Mouse (Mus musculus) adrenal gland, postnatal 25 days (tissue): ENCODE measurements around the gene Mdfi. TPM values are rescaled to one million over a fixed set of nuclear protein-coding genes. Genes with fewer than 3 reads are reported as not detected.
A peak's percentile ranks its signal among the peaks of the same experiment; 100 is the strongest.
"Not testable (repeated sequence)": the region's sequence is repeated elsewhere in the genome, so short reads cannot be mapped to it uniquely, and the experiment has no call there.

ENCODE experiments used
- DNase-seq: peaks from one replicate; pipeline ENCODE4 v3.0.0; 2021; ENCODE audit warnings: mixed read lengths
- long read RNA-seq: library from polyadenylated mRNA; stranded (forward); transcript quantifications from one replicate; pipeline ENCODE4 v2.0.0, GENCODE M21; 2021
- total RNA-seq: library from RNA; stranded (reverse); gene quantifications from 2 replicates; pipeline ENCODE4 v1.2.3, GENCODE M21; 2021

The Mdfi gene
- total RNA-seq = 2.4 TPM in 1 of 2 replicates, not detected in the other
- long read RNA-seq = 0 reads

GRCm38 (mm10) chr17:47834482-47834767, at the start of gene Mdfi:
Gene Mdfi, minus strand, starts transcription at chr17:47834691.
- no peak for DNase-seq

GRCm38 (mm10) chr17:47883099-47883498, 48.6 kb upstream of the Mdfi start:
- no peak for DNase-seq

GRCm38 (mm10) chr17:47881330-47881729, 46.8 kb upstream of the Mdfi start:
- DNase-seq = no peak

GRCm38 (mm10) chr17:47879207-47879606, 44.7 kb upstream of the Mdfi start:
- no peak for DNase-seq

- no peak for DNase-seq
These were observed 44.0 kb upstream of the Mdfi start for GRCm38 (mm10) chr17:47878378-47879089.

- no peak for DNase-seq
These were observed 43.4 kb upstream of the Mdfi start for GRCm38 (mm10) chr17:47877715-47878377.

- DNase-seq = no peak
These were observed 42.6 kb upstream of the Mdfi start for GRCm38 (mm10) chr17:47876776-47877714.

GRCm38 (mm10) chr17:47873341-47873791, 38.9 kb upstream of the Mdfi start:
- peak; percentile 68 for DNase-seq

- DNase-seq = no peak
These were observed 38.0 kb upstream of the Mdfi start for GRCm38 (mm10) chr17:47872311-47873011.

GRCm38 (mm10) chr17:47869874-47870273, 35.4 kb upstream of the Mdfi start:
- no peak for DNase-seq

- DNase-seq = no peak
These were observed 31.5 kb upstream of the Mdfi start for GRCm38 (mm10) chr17:47866037-47866436.

GRCm38 (mm10) chr17:47864496-47864895, 30.0 kb upstream of the Mdfi start:
- DNase-seq = peak; percentile 93

- DNase-seq = no peak
These were observed 28.9 kb upstream of the Mdfi start for GRCm38 (mm10) chr17:47863437-47863836.

GRCm38 (mm10) chr17:47863023-47863422, 28.5 kb upstream of the Mdfi start:
- DNase-seq = no peak

GRCm38 (mm10) chr17:47855544-47855943, 21.1 kb upstream of the Mdfi start:
- DNase-seq = no peak

GRCm38 (mm10) chr17:47854908-47855307, 20.4 kb upstream of the Mdfi start:
- DNase-seq = no peak

GRCm38 (mm10) chr17:47853760-47854159, 19.3 kb upstream of the Mdfi start:
- DNase-seq = no peak

GRCm38 (mm10) chr17:47853336-47853735, 18.8 kb upstream of the Mdfi start:
- DNase-seq = no peak

GRCm38 (mm10) chr17:47851798-47852360, 17.4 kb upstream of the Mdfi start:
- DNase-seq = not testable (repeated sequence)

- no peak for DNase-seq
These were observed 16.3 kb upstream of the Mdfi start for GRCm38 (mm10) chr17:47850639-47851314.

GRCm38 (mm10) chr17:47850035-47850434, 15.5 kb upstream of the Mdfi start:
- DNase-seq = no peak
